In genomic region chr8:108692669-108693665, GRCm38 (mm10) we compare ENCODE assay signal across 9 mouse cellular contexts.
DNase-seq lines count a peak whose midpoint lies in the region; ATAC-seq and TF ChIP-seq lines count a peak whose summit lies in the region.
"Had no signal": no experiment of that assay in that cellular context is flagged by ENCODE, and none has a peak within 500 bp of the region (broad histone marks: within the 10 kb centered on the region; RNA-seq: fewer than 3 reads in every experiment).

No protein-coding gene starts in this region.

- no peak overlapping the region for H3K4me3 ChIP-seq in lung, embryonic 14.5 days (ENCODE audit: low read depth, low read length)
- H3K4me3 ChIP-seq in intestine, postnatal 0 days (ENCODE audit: low read depth, low read length) = no peak overlapping the region
- H3K4me3 ChIP-seq in midbrain, postnatal 0 days (ENCODE audit: low read depth, low read length) = no peak overlapping the region

- H3K36me3 ChIP-seq in lung, embryonic 14.5 days (ENCODE audit: insufficient read depth) = no peaks in the 10 kb centered on the region
- H3K36me3 ChIP-seq in intestine, postnatal 0 days (ENCODE audit: control insufficient read depth, insufficient read depth) = no peaks in the 10 kb centered on the region
- no peaks in the 10 kb centered on the region for H3K36me3 ChIP-seq in midbrain, postnatal 0 days (ENCODE audit: insufficient read depth, low read length)

- no peak for ATAC-seq in lung, embryonic 14.5 days (ENCODE audit: insufficient read depth)
- ATAC-seq in intestine, postnatal 0 days = no peak
- no peak for ATAC-seq in midbrain, postnatal 0 days (ENCODE audit: low FRiP score)

- peak overlapping the region; percentile 69 for H3K4me2 ChIP-seq in lung, embryonic 14.5 days
- H3K4me2 ChIP-seq in intestine, postnatal 0 days (replicated peaks; ENCODE audit: low read depth) = peak overlapping the region; percentile 65
- H3K4me2 ChIP-seq in midbrain, postnatal 0 days (ENCODE audit: low read depth, low read length, poor library complexity, severe bottlenecking) = peak overlapping the region; percentile 42; the same call in 1 of the 2 replicates

- H3K4me1 ChIP-seq in lung, embryonic 14.5 days (ENCODE audit: insufficient read depth) = peaks cover 23% of the 10 kb centered on the region; the same call in 1 of the 2 replicates
- peaks cover 7% of the 10 kb centered on the region; the same call in 1 of the 2 replicates for H3K4me1 ChIP-seq in intestine, postnatal 0 days (replicated peaks; ENCODE audit: control insufficient read depth, insufficient read depth, low read length)
- peaks cover 6% of the 10 kb centered on the region; the same call in 1 of the 2 replicates for H3K4me1 ChIP-seq in midbrain, postnatal 0 days (ENCODE audit: insufficient read depth, low read length)

- no peaks in the 10 kb centered on the region for H3K9me3 ChIP-seq in lung, embryonic 14.5 days (ENCODE audit: low read depth, low read length)
- no peaks in the 10 kb centered on the region for H3K9me3 ChIP-seq in intestine, postnatal 0 days (ENCODE audit: control insufficient read depth)
- no peaks in the 10 kb centered on the region for H3K9me3 ChIP-seq in midbrain, postnatal 0 days (ENCODE audit: low read length)

- H3K9ac ChIP-seq in lung, embryonic 14.5 days = no peak overlapping the region
- H3K9ac ChIP-seq in intestine, postnatal 0 days (ENCODE audit: low read depth, low read length) = no peak overlapping the region
- H3K9ac ChIP-seq in midbrain, postnatal 0 days (replicated peaks; ENCODE audit: low read length, poor library complexity, severe bottlenecking) = no peak overlapping the region

- no peak for TF ChIP-seq CTCF in lung, embryonic 14.5 days (IDR thresholded peaks at IDR 0.05; ENCODE audit: low read depth)
- no peak for TF ChIP-seq CTCF in intestine, postnatal 0 days (IDR thresholded peaks at IDR 0.05; ENCODE audit: low read depth)
- TF ChIP-seq CTCF in midbrain, postnatal 0 days (IDR thresholded peaks at IDR 0.05) = no peak

- DNase-seq in embryo, embryonic 10 days (ENCODE audit: low spot score) = peak; percentile 6
- no peak for DNase-seq in embryo, embryonic 9.5 days (ENCODE audit: extremely low spot score)
- no peak for DNase-seq in lung, embryonic 14.5 days
- no peak for DNase-seq in lung, postnatal 10 days
- no peak for DNase-seq in midbrain, postnatal 0 days (ENCODE audit: low spot score)
- DNase-seq in ovary, postnatal 10 days (ENCODE audit: low spot score) = no peak
- DNase-seq in thymus, postnatal 25 days = no peak
- DNase-seq: right cerebral cortex, adult 18-20 months had no signal

- no peak overlapping the region; the same call in 1 of the 2 replicates for H3K27ac ChIP-seq in lung, embryonic 14.5 days (ENCODE audit: low read depth)
- no peak overlapping the region for H3K27ac ChIP-seq in intestine, postnatal 0 days (ENCODE audit: low read depth, low read length)
- H3K27ac ChIP-seq in midbrain, postnatal 0 days (ENCODE audit: low read depth, low read length) = peak overlapping the region; percentile 82

- WGBS in lung, embryonic 14.5 days = 66% methylated on average over 6 of the region's 6 CpGs
- 81% methylated on average over 6 of the region's 6 CpGs for WGBS in intestine, postnatal 0 days
- 50% methylated on average over 6 of the region's 6 CpGs for WGBS in midbrain, postnatal 0 days

- H3K27me3 ChIP-seq in lung, embryonic 14.5 days (ENCODE audit: insufficient read depth, low read length) = peaks cover 35% of the 10 kb centered on the region
- peaks cover 34% of the 10 kb centered on the region for H3K27me3 ChIP-seq in intestine, postnatal 0 days (replicated peaks; ENCODE audit: control insufficient read depth, insufficient read depth, low read length)
- H3K27me3 ChIP-seq in midbrain, postnatal 0 days (ENCODE audit: insufficient read depth, low read length) = no peaks in the 10 kb centered on the region; the same call in 1 of the 2 replicates
